Mouse (Mus musculus): ENCODE measurements around the gene Dgkh. TPM values are rescaled to one million over a fixed set of nuclear protein-coding genes. Genes with fewer than 3 reads are reported as not detected.
A peak's percentile ranks its signal among the peaks of the same experiment; 100 is the strongest.

The Dgkh gene
- polyA plus RNA-seq, 1 experiment from 2014 or later, result 12.8 TPM

DNA sequence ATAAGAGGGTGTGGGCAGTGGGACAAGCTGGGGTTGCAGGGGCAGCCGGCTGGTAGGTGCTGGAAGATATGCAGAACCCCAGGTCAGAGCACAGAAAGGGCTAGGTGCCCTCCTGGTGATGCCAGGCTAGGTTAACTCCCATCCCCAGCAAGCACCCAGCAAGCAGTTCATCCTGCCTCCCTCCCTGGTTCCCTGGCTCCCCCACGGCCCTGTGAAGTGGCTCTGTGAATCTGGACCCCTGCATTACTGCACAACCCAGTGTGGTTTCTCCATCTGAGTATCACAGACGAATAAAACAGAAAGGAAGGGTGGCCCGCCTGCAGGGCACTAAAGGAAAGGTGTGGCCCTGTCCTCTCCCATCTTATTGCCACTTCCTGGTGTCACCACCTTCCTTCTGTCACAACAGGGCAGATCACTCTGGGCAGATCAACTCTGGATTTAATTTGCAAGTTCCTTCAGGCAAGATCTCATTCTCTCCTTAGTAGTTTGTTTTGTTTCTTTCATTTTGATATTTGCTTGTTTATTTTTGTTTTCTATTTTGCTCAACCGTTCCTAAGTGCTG, 40.6 kb downstream of the Dgkh start:
- whole genome bisulfite sequencing, result 71% methylated on average over 5 of the region's 5 CpGs

DNA sequence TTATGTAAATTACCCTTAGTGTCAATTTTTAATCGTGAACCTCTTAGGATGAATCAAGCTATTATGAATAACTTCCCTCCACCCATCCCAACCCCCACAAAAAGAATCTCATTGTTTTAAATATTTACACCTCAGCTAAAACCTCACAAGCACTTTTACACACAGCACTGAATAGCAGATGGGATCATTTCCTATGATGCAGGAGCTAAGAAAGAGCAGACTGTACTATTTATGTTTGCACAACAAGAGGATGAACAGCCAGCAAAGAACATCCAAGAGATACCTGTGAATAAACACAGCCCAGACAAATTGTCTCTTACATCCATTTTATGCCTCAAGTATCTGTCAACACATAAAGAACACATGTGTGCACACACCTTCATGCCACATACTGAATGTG, 41.7 kb downstream of the Dgkh start:
- Histone ChIP-seq H3K9me3 (no peaks in the 10 kb centered on the region), H3K4me3 (no peak overlapping the region), H3K27ac (no peak overlapping the region), H3K27me3 (replicated peaks) (no peaks in the 10 kb centered on the region), H3K4me2 (replicated peaks) (no peak overlapping the region), H3K4me1 (no peaks in the 10 kb centered on the region), H3K36me3 (no peaks in the 10 kb centered on the region), H3K9ac (no peak overlapping the region)
- WGBS, result 91% methylated on average over 1 of the region's 1 CpGs
- no peak for ATAC-seq (ENCODE audit: low FRiP score, low read depth)

More for the DNA sequence above, 40.6 kb downstream of the Dgkh start:
- H3K27me3 ChIP-seq (replicated peaks), result no peaks in the 10 kb centered on the region
- no peak overlapping the region for H3K4me3 ChIP-seq
- H3K27ac ChIP-seq, result no peak overlapping the region
- H3K4me1 ChIP-seq, result no peaks in the 10 kb centered on the region
- ATAC-seq (ENCODE audit: low FRiP score, low read depth), result no peak
- no peak overlapping the region for H3K4me2 ChIP-seq (replicated peaks)
- H3K9ac ChIP-seq, result no peak overlapping the region
- H3K9me3 ChIP-seq, result no peaks in the 10 kb centered on the region
- no peaks in the 10 kb centered on the region for H3K36me3 ChIP-seq

DNA sequence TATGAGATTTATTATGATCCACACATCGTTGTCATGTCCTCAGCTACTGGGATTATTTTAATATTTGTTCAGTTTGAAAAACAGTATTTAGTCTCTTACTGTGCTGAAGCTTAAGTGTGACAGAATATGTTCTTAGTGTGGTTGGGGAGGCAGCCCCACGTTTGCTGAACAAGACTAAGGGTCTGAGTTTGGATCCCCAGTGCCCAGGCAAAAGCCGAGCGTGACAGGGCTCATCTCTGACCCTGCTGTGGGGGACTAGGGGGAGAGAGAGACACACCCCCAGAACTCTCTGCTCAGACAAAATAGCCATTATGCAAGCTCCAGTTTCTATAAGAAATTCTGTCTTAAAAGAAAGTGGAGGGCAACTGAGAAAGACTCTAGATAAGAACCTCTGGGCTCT, 42.2 kb downstream of the Dgkh start:
- H3K27ac ChIP-seq, result no peak overlapping the region
- no peaks in the 10 kb centered on the region for H3K9me3 ChIP-seq
- H3K9ac ChIP-seq, result no peak overlapping the region
- no peak overlapping the region for H3K4me2 ChIP-seq (replicated peaks)
- no peaks in the 10 kb centered on the region for H3K27me3 ChIP-seq (replicated peaks)
- no peak overlapping the region for H3K4me3 ChIP-seq
- no peaks in the 10 kb centered on the region for H3K4me1 ChIP-seq
- ATAC-seq (ENCODE audit: low FRiP score, low read depth), result no peak
- no peaks in the 10 kb centered on the region for H3K36me3 ChIP-seq
- 81% methylated on average over 4 of the region's 4 CpGs for WGBS

DNA sequence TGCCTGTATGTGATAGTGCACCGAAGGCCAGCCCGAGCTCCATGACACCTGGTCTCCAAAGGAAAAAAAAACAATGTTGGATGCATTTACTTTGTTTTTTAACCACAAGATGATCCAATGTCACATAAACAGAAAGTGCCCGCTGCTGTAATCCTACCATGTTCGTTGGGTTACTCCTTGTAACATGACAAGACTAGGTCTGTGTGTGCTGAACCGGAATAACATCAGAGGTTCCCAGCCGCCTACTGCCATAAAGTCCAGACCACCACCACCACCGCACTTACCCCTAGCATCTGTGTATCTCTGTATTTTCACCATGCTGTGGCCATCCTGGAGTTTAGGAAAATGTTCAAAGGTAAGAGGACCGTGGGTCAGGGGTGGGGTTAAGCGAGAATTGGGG, 42.6 kb downstream of the Dgkh start:
- Histone ChIP-seq H3K9me3 (no peaks in the 10 kb centered on the region), H3K27ac (no peak overlapping the region), H3K4me3 (no peak overlapping the region), H3K9ac (no peak overlapping the region), H3K36me3 (no peaks in the 10 kb centered on the region), H3K4me2 (replicated peaks) (no peak overlapping the region), H3K4me1 (no peaks in the 10 kb centered on the region), H3K27me3 (replicated peaks) (no peaks in the 10 kb centered on the region)
- 90% methylated on average over 9 of the region's 9 CpGs for WGBS
- no peak for ATAC-seq (ENCODE audit: low FRiP score, low read depth)

DNA sequence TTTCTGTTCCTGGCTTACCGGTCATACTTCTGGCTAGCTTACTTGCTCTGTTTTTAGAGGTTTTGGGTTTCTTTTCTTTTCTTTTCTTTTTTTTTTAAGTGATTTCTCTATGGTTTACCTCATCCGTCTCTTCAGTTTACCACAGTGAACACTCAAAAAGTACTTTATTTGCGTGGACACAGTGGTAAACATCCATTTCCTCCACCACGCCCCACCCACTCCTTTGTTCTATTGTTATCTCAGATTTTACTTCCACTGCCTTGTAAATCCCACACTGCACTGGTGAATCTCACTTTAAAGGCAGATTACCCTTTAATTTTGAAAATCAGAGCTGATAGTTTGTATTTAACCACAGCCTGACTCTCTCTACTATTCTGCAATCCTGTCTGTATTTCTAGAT, 44.9 kb downstream of the Dgkh start:
- WGBS, result 62% methylated on average over 4 of the region's 4 CpGs
- no peaks in the 10 kb centered on the region for H3K36me3 ChIP-seq
- H3K4me3 ChIP-seq, result no peak overlapping the region
- no peak for ATAC-seq (ENCODE audit: low FRiP score, low read depth)
- H3K4me2 ChIP-seq (replicated peaks), result no peak overlapping the region
- no peak overlapping the region for H3K27ac ChIP-seq
- H3K4me1 ChIP-seq, result no peaks in the 10 kb centered on the region
- no peak overlapping the region for H3K9ac ChIP-seq
- H3K27me3 ChIP-seq (replicated peaks), result no peaks in the 10 kb centered on the region
- H3K9me3 ChIP-seq, result no peaks in the 10 kb centered on the region

DNA sequence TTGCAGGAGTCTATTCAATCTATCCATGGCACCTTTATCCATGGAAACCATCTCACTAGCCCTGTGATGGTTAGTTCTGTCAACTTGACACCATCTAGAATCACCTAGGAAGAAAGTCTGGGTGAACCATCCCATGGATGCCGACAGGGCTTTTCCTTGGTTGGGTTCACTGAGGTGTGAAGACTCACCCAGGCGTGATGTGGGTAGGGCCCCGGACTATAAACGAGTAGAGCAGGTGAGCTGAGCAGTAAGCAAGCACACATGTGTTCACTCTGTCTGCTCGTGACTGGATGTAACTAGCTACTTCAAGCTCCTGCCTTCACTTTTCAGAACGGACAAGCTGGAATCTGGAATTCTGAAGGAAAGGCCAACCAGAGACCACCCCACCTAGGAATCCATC, 45.9 kb downstream of the Dgkh start:
- Histone ChIP-seq H3K9ac (no peak overlapping the region), H3K36me3 (no peaks in the 10 kb centered on the region), H3K4me3 (no peak overlapping the region), H3K27me3 (replicated peaks) (no peaks in the 10 kb centered on the region), H3K4me2 (replicated peaks) (no peak overlapping the region), H3K4me1 (no peaks in the 10 kb centered on the region), H3K9me3 (no peaks in the 10 kb centered on the region), H3K27ac (no peak overlapping the region)
- WGBS, result 95% methylated on average over 6 of the region's 6 CpGs
- ATAC-seq (ENCODE audit: low FRiP score, low read depth), result no peak

DNA sequence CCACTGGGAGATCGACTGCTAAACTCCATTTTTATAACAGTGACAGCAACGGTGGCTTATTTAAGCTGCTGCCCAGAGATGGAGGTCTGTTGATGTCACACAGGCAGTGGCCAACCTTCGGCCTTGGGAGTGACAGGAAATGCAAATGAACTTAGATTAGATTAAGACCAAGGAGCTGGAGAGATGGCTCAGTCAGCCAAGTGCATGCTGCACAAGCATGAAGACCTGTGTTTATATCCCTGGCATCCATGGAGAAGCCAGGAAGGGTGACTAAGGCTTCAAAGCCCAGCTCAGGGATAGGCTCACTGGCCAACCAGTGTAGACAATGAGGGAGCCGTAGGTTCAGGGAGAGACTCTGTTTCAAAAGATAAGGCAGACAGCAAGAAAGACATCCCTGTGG, 48.4 kb downstream of the Dgkh start:
- H3K27ac ChIP-seq, result no peak overlapping the region
- ATAC-seq (ENCODE audit: low FRiP score, low read depth), result no peak
- H3K9me3 ChIP-seq, result no peaks in the 10 kb centered on the region
- 80% methylated on average over 4 of the region's 4 CpGs for WGBS
- no peaks in the 10 kb centered on the region for H3K4me1 ChIP-seq
- H3K9ac ChIP-seq, result no peak overlapping the region
- no peaks in the 10 kb centered on the region for H3K27me3 ChIP-seq (replicated peaks)
- no peak overlapping the region for H3K4me3 ChIP-seq
- no peaks in the 10 kb centered on the region for H3K36me3 ChIP-seq
- H3K4me2 ChIP-seq (replicated peaks), result no peak overlapping the region

DNA sequence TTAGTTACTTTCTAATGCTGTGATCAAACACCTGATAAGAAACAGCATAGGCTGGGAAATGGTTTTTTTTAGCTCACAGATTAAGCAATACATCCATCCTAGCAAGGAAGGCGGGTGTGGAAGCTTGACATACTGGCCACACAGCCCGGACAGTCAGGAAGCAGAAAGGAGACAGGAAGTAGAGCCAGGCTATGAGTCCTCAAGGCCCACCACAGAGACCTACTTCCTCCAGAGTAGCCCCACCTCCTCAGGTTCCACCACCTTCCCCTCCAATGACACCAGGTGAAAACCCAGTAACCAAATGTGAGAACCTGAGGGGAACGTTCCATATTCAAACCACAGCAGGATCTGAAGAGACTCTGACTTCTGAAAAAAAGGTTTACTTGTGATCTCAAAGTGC, 53.6 kb downstream of the Dgkh start:
- H3K9ac ChIP-seq, result no peak overlapping the region
- no peaks in the 10 kb centered on the region for H3K36me3 ChIP-seq
- H3K4me1 ChIP-seq, result 0 out of 2 replicates have a peak, but pooled peaks cover 2% of the 10 kb centered on the region
- no peak overlapping the region for H3K4me3 ChIP-seq
- no peaks in the 10 kb centered on the region for H3K9me3 ChIP-seq
- no peak overlapping the region for H3K4me2 ChIP-seq (replicated peaks)
- 85% methylated on average over 3 of the region's 3 CpGs for WGBS
- no peaks in the 10 kb centered on the region for H3K27me3 ChIP-seq (replicated peaks)
- no peak for ATAC-seq (ENCODE audit: low FRiP score, low read depth)
- no peak overlapping the region for H3K27ac ChIP-seq

DNA sequence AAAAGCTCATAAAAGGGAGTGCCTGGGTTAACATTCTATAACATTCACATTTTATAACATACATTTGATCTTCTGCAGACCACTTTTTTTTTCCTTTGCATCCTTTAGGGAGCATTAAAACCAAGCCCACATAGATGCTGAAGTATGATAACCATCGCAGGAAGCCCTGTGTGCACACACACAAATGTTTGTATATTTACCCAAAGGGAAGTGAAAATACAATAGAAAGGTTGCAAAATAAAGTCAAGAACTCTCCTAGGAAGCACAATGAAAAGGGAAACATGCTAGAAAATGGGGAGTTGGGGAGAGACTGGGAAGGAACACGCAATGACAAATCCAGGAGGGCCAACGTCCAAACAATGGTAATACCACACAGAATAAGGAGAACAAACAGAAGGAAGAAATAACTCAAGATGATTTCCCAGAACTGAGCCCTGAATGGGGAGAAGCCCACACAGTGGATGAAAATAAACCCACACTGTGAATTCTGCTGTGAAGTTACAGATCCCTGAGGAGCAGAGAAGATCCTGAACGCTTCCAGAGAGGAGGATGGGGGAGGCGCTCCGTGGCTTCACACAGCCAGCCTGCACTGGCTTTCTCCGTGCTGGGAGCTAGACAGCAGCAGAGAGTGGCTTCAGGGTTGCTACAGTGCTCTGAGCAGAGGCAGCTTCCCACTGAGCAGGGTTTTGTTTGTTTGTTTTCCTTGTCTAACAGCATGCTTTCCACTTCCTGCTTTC, 54.6 kb downstream of the Dgkh start:
- no peaks in the 10 kb centered on the region for H3K9me3 ChIP-seq
- no peak overlapping the region for H3K9ac ChIP-seq
- WGBS, result 37% methylated on average over 7 of the region's 7 CpGs
- H3K27ac ChIP-seq, result no peak overlapping the region
- no peaks in the 10 kb centered on the region for H3K36me3 ChIP-seq
- 0 out of 2 replicates have a peak overlapping the region, but pooled peaks have one; percentile 2 for H3K4me2 ChIP-seq (replicated peaks)
- ATAC-seq (ENCODE audit: low FRiP score, low read depth), result no peak
- 0 out of 2 replicates have a peak, but pooled peaks cover 2% of the 10 kb centered on the region for H3K4me1 ChIP-seq
- H3K27me3 ChIP-seq (replicated peaks), result no peaks in the 10 kb centered on the region
- no peak overlapping the region for H3K4me3 ChIP-seq

DNA sequence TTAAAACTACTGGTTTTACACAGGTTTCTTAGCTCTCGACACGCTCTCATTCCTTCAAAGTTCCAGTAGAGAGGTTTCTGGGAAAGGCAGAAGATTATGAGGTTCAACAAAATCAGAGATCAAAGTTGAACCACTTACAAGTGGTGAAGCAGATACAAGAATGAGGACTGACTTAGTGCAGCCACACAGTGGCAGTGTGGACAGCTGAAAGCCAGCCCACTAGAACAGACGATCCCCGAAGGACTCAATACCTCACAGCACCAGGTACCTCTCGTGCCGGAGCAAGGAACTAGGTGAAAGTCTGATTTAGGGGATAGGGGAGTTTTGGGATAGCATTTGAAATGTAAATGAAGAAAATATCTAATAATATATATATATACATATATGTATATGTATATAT, 56.1 kb downstream of the Dgkh start:
- ATAC-seq (ENCODE audit: low FRiP score, low read depth), result no peak
- Histone ChIP-seq H3K36me3 (no peaks in the 10 kb centered on the region), H3K4me2 (replicated peaks) (no peak overlapping the region), H3K9ac (no peak overlapping the region), H3K9me3 (no peaks in the 10 kb centered on the region), H3K27me3 (replicated peaks) (no peaks in the 10 kb centered on the region), H3K27ac (no peak overlapping the region), H3K4me3 (no peak overlapping the region), H3K4me1 (0 out of 2 replicates have a peak, but pooled peaks cover 2% of the 10 kb centered on the region)
- 72% methylated on average over 6 of the region's 6 CpGs for WGBS

DNA sequence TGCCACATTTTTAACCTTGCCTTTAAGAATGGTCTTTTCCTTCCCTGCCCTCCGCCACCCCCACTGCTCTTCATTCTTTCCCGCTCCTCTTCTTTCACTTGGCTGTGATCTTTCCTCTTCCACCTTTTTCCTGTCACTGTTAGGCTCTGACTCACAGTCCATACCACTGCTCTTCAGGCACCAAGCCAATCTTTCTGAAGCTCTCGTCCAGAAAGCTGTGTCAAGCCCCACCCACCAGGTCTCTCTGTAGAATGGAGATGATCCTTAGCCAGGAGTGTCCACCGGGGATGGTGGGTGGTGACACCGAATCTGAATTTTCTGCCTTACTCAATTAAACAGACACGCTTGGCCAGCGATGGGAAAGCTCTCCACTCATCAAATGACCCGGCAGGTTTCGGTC, 58.0 kb downstream of the Dgkh start:
- no peaks in the 10 kb centered on the region for H3K36me3 ChIP-seq
- no peaks in the 10 kb centered on the region for H3K9me3 ChIP-seq
- H3K4me1 ChIP-seq, result 0 out of 2 replicates have a peak, but pooled peaks cover 2% of the 10 kb centered on the region
- H3K4me2 ChIP-seq (replicated peaks), result no peak overlapping the region
- no peak for ATAC-seq (ENCODE audit: low FRiP score, low read depth)
- no peaks in the 10 kb centered on the region for H3K27me3 ChIP-seq (replicated peaks)
- no peak overlapping the region for H3K9ac ChIP-seq
- no peak overlapping the region for H3K27ac ChIP-seq
- no peak overlapping the region for H3K4me3 ChIP-seq
- 91% methylated on average over 9 of the region's 9 CpGs for WGBS

DNA sequence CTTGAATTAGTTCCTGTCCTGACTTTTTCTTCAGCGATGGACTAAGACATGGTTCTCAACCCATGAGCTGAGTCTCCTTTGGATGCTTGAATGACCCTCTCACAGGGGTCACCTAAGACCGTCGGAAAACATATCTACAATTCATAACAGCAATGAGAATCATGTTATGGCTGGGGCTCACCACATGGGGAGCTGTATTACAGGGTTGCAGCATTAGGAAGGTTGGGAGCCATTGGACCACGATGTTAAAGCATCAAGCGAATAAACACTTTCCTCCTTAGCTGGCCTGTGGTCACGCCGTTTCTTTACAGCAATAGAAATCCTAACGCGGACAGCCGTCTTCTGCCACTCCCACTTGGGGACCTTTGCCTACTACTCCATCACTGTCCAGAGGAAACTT, 62.6 kb downstream of the Dgkh start:
- H3K4me1 ChIP-seq, result no peaks in the 10 kb centered on the region
- H3K4me3 ChIP-seq, result no peak overlapping the region
- no peak for ATAC-seq (ENCODE audit: low FRiP score, low read depth)
- H3K9ac ChIP-seq, result no peak overlapping the region
- no peak overlapping the region for H3K27ac ChIP-seq
- no peaks in the 10 kb centered on the region for H3K36me3 ChIP-seq
- H3K27me3 ChIP-seq (replicated peaks), result no peaks in the 10 kb centered on the region
- WGBS, result 77% methylated on average over 10 of the region's 10 CpGs
- no peak overlapping the region for H3K4me2 ChIP-seq (replicated peaks)
- H3K9me3 ChIP-seq, result no peaks in the 10 kb centered on the region

DNA sequence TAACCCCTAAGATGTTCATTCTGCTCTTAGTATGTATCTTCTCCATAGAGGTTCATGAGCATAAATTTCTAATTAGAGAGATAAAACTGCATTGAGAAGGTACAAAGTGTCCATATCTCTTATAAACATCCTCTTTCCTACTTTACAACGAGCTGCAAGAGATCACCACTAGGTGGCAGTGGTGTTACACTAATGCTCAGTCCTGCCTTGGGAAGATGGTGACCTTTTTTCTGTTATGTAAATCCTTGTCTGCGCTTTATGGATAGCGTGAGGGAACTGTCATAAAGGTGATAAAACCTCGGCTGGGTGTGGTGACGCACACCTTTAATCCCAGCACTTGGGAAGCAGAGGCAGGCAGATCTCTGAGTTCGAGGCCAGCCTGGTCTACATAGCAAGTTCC, 64.3 kb downstream of the Dgkh start:
- no peaks in the 10 kb centered on the region for H3K9me3 ChIP-seq
- peak; percentile 85 for ATAC-seq (ENCODE audit: low FRiP score, low read depth)
- no peaks in the 10 kb centered on the region for H3K27me3 ChIP-seq (replicated peaks)
- H3K9ac ChIP-seq, result no peak overlapping the region
- WGBS, result 23% methylated on average over 6 of the region's 6 CpGs
- no peaks in the 10 kb centered on the region for H3K4me1 ChIP-seq
- no peak overlapping the region for H3K27ac ChIP-seq
- no peak overlapping the region for H3K4me3 ChIP-seq
- no peaks in the 10 kb centered on the region for H3K36me3 ChIP-seq
- no peak overlapping the region for H3K4me2 ChIP-seq (replicated peaks)
